In the genomic region with DNA sequence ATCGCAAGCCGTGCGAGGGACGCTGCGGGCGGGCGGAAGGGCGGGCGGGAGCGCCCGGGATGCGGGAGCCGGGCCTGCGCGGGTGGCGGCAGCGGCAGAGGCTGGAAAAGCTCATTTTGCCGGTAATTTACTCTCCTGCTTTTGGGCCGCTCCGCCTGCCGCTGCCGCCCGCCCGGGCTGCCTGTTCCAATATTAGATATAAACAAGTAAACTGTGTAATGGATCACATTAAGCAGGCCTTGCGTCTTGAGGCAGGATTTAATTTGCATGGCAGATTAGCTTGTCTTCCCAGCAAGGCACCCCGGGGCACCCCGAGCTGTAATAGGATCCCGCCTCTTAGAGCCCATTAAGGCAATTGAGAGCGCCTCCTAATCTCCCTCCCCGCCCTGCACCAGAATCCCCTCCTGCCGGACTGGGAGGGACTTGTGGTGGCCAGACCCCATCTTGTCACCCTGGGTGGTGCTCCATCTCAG, we compare ENCODE assay signal across 8 mouse cellular contexts. TPM values are rescaled to one million over a fixed set of nuclear protein-coding genes. Genes with fewer than 3 reads are reported as not detected.
DNase-seq lines count a peak whose midpoint lies in the region; ATAC-seq and TF ChIP-seq lines count a peak whose summit lies in the region.

No protein-coding gene starts in this region.

- peak overlapping the region; percentile 68 for H3K9ac ChIP-seq in intestine, embryonic 16.5 days (ENCODE audit: low read depth, low read length)
- H3K9ac ChIP-seq in lung, postnatal 0 days (replicated peaks; ENCODE audit: low read depth): no peak overlapping the region
- H3K9ac ChIP-seq in stomach, postnatal 0 days (ENCODE audit: low read length): peak overlapping the region; percentile 59

- peaks cover 7% of the 10 kb centered on the region for H3K4me1 ChIP-seq in intestine, embryonic 16.5 days (ENCODE audit: control insufficient read depth, insufficient read depth, low read length)
- H3K4me1 ChIP-seq in lung, postnatal 0 days (ENCODE audit: insufficient read depth, low read depth, low read length): no peaks in the 10 kb centered on the region
- H3K4me1 ChIP-seq in stomach, postnatal 0 days (replicated peaks; ENCODE audit: control insufficient read depth, insufficient read depth): no peaks in the 10 kb centered on the region

- 2% methylated on average over 31 of the region's 31 CpGs for WGBS in intestine, embryonic 16.5 days
- under 1% methylated on average over 27 of the region's 31 CpGs for WGBS in lung, postnatal 0 days
- under 1% methylated on average over 30 of the region's 31 CpGs for WGBS in stomach, postnatal 0 days

- H3K27me3 ChIP-seq in intestine, embryonic 16.5 days (replicated peaks; ENCODE audit: control insufficient read depth, insufficient read depth, low read length): peaks cover 24% of the 10 kb centered on the region; the same call in 1 of the 2 replicates
- no peaks in the 10 kb centered on the region for H3K27me3 ChIP-seq in lung, postnatal 0 days (replicated peaks; ENCODE audit: insufficient read depth, low read length)
- H3K27me3 ChIP-seq in stomach, postnatal 0 days (ENCODE audit: control insufficient read depth, insufficient read depth, low read length): 0 out of 2 replicates have a peak, but pooled peaks cover 2% of the 10 kb centered on the region

- no peaks in the 10 kb centered on the region for H3K9me3 ChIP-seq in intestine, embryonic 16.5 days (ENCODE audit: control insufficient read depth, low read length)
- H3K9me3 ChIP-seq in lung, postnatal 0 days (ENCODE audit: low read length): no peaks in the 10 kb centered on the region
- no peaks in the 10 kb centered on the region for H3K9me3 ChIP-seq in stomach, postnatal 0 days (ENCODE audit: control insufficient read depth, low read length)

- peak overlapping the region; percentile 60 for H3K4me2 ChIP-seq in intestine, embryonic 16.5 days (ENCODE audit: low read depth, low read length)
- peak overlapping the region; percentile 34 for H3K4me2 ChIP-seq in lung, postnatal 0 days (replicated peaks; ENCODE audit: low read depth, low read length)
- peak overlapping the region; percentile 59 for H3K4me2 ChIP-seq in stomach, postnatal 0 days (replicated peaks; ENCODE audit: low read depth)

- TF ChIP-seq CTCF in lung, postnatal 0 days (IDR thresholded peaks at IDR 0.05): no peak
- TF ChIP-seq CTCF in stomach, postnatal 0 days (IDR thresholded peaks at IDR 0.05; ENCODE audit: low read depth): 0 out of 2 replicates have a peak, but pooled peaks have one; percentile 13

- peak overlapping the region; percentile 44 for H3K4me3 ChIP-seq in intestine, embryonic 16.5 days (ENCODE audit: low read length)
- peak overlapping the region; percentile 12; the same call in 1 of the 2 replicates for H3K4me3 ChIP-seq in lung, postnatal 0 days (ENCODE audit: low read depth, low read length)
- peak overlapping the region; percentile 37 for H3K4me3 ChIP-seq in stomach, postnatal 0 days (ENCODE audit: low read depth, low read length)

- no peak for TF ChIP-seq EP300 in lung, postnatal 0 days (IDR thresholded peaks at IDR 0.05)
- no peak for TF ChIP-seq EP300 in stomach, postnatal 0 days (optimal IDR thresholded peaks at IDR 0.05)

- H3K27ac ChIP-seq in intestine, embryonic 16.5 days (ENCODE audit: low read length): no peak overlapping the region
- H3K27ac ChIP-seq in lung, postnatal 0 days (ENCODE audit: low read length): no peak overlapping the region
- no peak overlapping the region for H3K27ac ChIP-seq in stomach, postnatal 0 days (replicated peaks)

- no peak; the same call in 1 of the 2 replicates for ATAC-seq in intestine, embryonic 16.5 days
- peak; percentile 44; the same call in 1 of the 2 replicates for ATAC-seq in lung, postnatal 0 days
- ATAC-seq in stomach, postnatal 0 days (ENCODE audit: low FRiP score, low TSS enrichment): no peak

- H3K36me3 ChIP-seq in intestine, embryonic 16.5 days (ENCODE audit: control insufficient read depth, insufficient read depth, low read length): no peaks in the 10 kb centered on the region
- H3K36me3 ChIP-seq in lung, postnatal 0 days (ENCODE audit: insufficient read depth, low read length): no peaks in the 10 kb centered on the region
- H3K36me3 ChIP-seq in stomach, postnatal 0 days (ENCODE audit: control insufficient read depth, insufficient read depth, low read length): no peaks in the 10 kb centered on the region

- peak; percentile 98 for DNase-seq in heart, adult 11 months
- DNase-seq in heart, adult 8-10 months (ENCODE audit: low spot score): no peak
- peak; percentile 38 to 55 for DNase-seq in cerebellum, postnatal 14 days
- peak; percentile 40 for DNase-seq in gastrocnemius, postnatal 25 days
- DNase-seq in lung, postnatal 0 days (ENCODE audit: low spot score): peak; percentile 28
- no peak for DNase-seq in stomach, postnatal 0 days (ENCODE audit: low spot score)
- DNase-seq in layer of hippocampus, adult 9-11 months: no peak

RNA-seq across cellular contexts. Expression of a gene that starts 48.4 kb away (rescaled TPM):
- total RNA-seq in heart, adult 8-10 months (2022): 10 to 100 TPM; 18.2 to 21.9 (median 19.7) TPM
- 10 to 100 TPM; 11.1 to 11.7 TPM for total RNA-seq in gastrocnemius, postnatal 25 days (2021)
- 26.8 and 27.1 TPM in 2 replicates for polyA plus RNA-seq in intestine, embryonic 16.5 days (2015; fragmentation: Nextera tagmentation; extraction: Ambion mirVana)
- polyA plus RNA-seq in lung, postnatal 0 days (2015; fragmentation: Nextera tagmentation; extraction: Ambion mirVana): 10.6 and 11.6 TPM in 2 replicates
- 9.3 and 9.8 TPM in 2 replicates for polyA plus RNA-seq in stomach, postnatal 0 days (2015; fragmentation: Nextera tagmentation; extraction: Ambion mirVana)

Comparison
In these comparisons a context has a peak if more than half of its experiments do, and no peak if none do; other contexts are left out.
1. DNase-seq: peak in heart, adult 11 months (single experiment), cerebellum, postnatal 14 days (2 of 2), gastrocnemius, postnatal 25 days (single experiment) and lung, postnatal 0 days (single experiment); none in heart, adult 8-10 months (single experiment), stomach, postnatal 0 days (single experiment) and layer of hippocampus, adult 9-11 months (single experiment).
2. Peak in every context shown above with its lines, with median percentiles within 50 percentile points of each other: H3K4me2 ChIP-seq and H3K4me3 ChIP-seq.